Mouse (Mus musculus): ENCODE data around the gene Ccdc62. TPM values are rescaled to one million over a fixed set of nuclear protein-coding genes. Genes with fewer than 3 reads are reported as not detected.

Ccdc62 gene
- polyA plus RNA-seq, 1 experiment = 1.2 TPM

- 29% methylated on average over 6 of the region's 6 CpGs for WGBS
- DNase-seq (ENCODE audit: low read depth, low spot score) = no peak
Observed at GRCm38 (mm10) chr5:123975668-123976180, 45.2 kb downstream of the Ccdc62 start.

- WGBS = 38% methylated on average over 3 of the region's 3 CpGs
- no peak for DNase-seq (ENCODE audit: low read depth, low spot score)
Observed at GRCm38 (mm10) chr5:123977231-123977630, 46.8 kb downstream of the Ccdc62 start.

GRCm38 (mm10) chr5:123978131-123978530 lies 47.7 kb downstream of the Ccdc62 start:
- DNase-seq (ENCODE audit: low read depth, low spot score) = no peak
- 59% methylated on average over 5 of the region's 5 CpGs for WGBS

GRCm38 (mm10) chr5:123979221-123979979 lies 48.9 kb downstream of the Ccdc62 start:
- 86% methylated on average over 18 of the region's 18 CpGs for WGBS
- no peak for DNase-seq (ENCODE audit: low read depth, low spot score)

GRCm38 (mm10) chr5:123979980-123980369 lies 49.5 kb downstream of the Ccdc62 start:
- 70% methylated on average over 4 of the region's 4 CpGs for WGBS

GRCm38 (mm10) chr5:123980521-123981249 lies 50.2 kb downstream of the Ccdc62 start:
- WGBS = 72% methylated on average over 9 of the region's 9 CpGs
- no peak for DNase-seq (ENCODE audit: low read depth, low spot score)

More at GRCm38 (mm10) chr5:123979980-123980369, 49.5 kb downstream of the Ccdc62 start:
- DNase-seq (ENCODE audit: low read depth, low spot score) = no peak

GRCm38 (mm10) chr5:123981250-123981554 lies 50.7 kb downstream of the Ccdc62 start:
- 67% methylated on average over 6 of the region's 6 CpGs for WGBS
- DNase-seq (ENCODE audit: low read depth, low spot score) = no peak

- WGBS = 77% methylated on average over 11 of the region's 11 CpGs
- DNase-seq (ENCODE audit: low read depth, low spot score) = no peak
Observed at GRCm38 (mm10) chr5:123982838-123983237, 52.4 kb downstream of the Ccdc62 start.

- WGBS = 88% methylated on average over 9 of the region's 9 CpGs
- no peak for DNase-seq (ENCODE audit: low read depth, low spot score)
Observed at GRCm38 (mm10) chr5:123985434-123985833, 55.0 kb downstream of the Ccdc62 start.

GRCm38 (mm10) chr5:123986925-123987324 lies 56.4 kb downstream of the Ccdc62 start:
- no peak for DNase-seq (ENCODE audit: low read depth, low spot score)
- 33% methylated on average over 2 of the region's 2 CpGs for WGBS

- no peak for DNase-seq (ENCODE audit: low read depth, low spot score)
- WGBS = 67% methylated on average over 4 of the region's 4 CpGs
Observed at GRCm38 (mm10) chr5:123987511-123987910, 57.0 kb downstream of the Ccdc62 start.

GRCm38 (mm10) chr5:123989941-123990885 lies 59.7 kb downstream of the Ccdc62 start:
- WGBS = 88% methylated on average over 20 of the region's 20 CpGs
- no peak for DNase-seq (ENCODE audit: low read depth, low spot score)

- no peak for DNase-seq (ENCODE audit: low read depth, low spot score)
- WGBS = 90% methylated on average over 6 of the region's 6 CpGs
Observed at GRCm38 (mm10) chr5:123991321-123991720, 60.8 kb downstream of the Ccdc62 start.

GRCm38 (mm10) chr5:123992193-123992637 lies 61.7 kb downstream of the Ccdc62 start:
- no peak for DNase-seq (ENCODE audit: low read depth, low spot score)

GRCm38 (mm10) chr5:123992794-123993193 lies 62.3 kb downstream of the Ccdc62 start:
- DNase-seq (ENCODE audit: low read depth, low spot score) = no peak
- WGBS = 34% methylated on average over 5 of the region's 5 CpGs

More at GRCm38 (mm10) chr5:123992193-123992637, 61.7 kb downstream of the Ccdc62 start:
- WGBS = 24% methylated on average over 10 of the region's 10 CpGs

GRCm38 (mm10) chr5:123993263-123994036 lies 63.0 kb downstream of the Ccdc62 start:
- WGBS = 74% methylated on average over 7 of the region's 7 CpGs
- DNase-seq (ENCODE audit: low read depth, low spot score) = no peak

- DNase-seq (ENCODE audit: low read depth, low spot score) = no peak
- WGBS = 95% methylated on average over 7 of the region's 7 CpGs
Observed at GRCm38 (mm10) chr5:123994468-123994867, 64.0 kb downstream of the Ccdc62 start.

GRCm38 (mm10) chr5:123995388-123995787 lies 64.9 kb downstream of the Ccdc62 start:
- no peak for DNase-seq (ENCODE audit: low read depth, low spot score)
- WGBS = 73% methylated on average over 6 of the region's 6 CpGs

GRCm38 (mm10) chr5:123996194-123996593 lies 65.7 kb downstream of the Ccdc62 start:
- DNase-seq (ENCODE audit: low read depth, low spot score) = no peak
- 79% methylated on average over 10 of the region's 10 CpGs for WGBS

All from large intestine, adult 2 months (tissue).